Mouse (Mus musculus) ES-Bruce4 (cell line): ENCODE measurements around the gene Lsm4. TPM values are rescaled to one million over a fixed set of nuclear protein-coding genes. Genes with fewer than 3 reads are reported as not detected.

Experiments used
- H3K27ac ChIP-seq: 2 replicates; pipeline ENCODE4 v1.5.1; 2012; ENCODE audit warnings: low read length, inconsistent platforms; ENCODE audit not compliant: insufficient read depth
- H3K27me3 ChIP-seq: 2 replicates; pipeline ENCODE4 v1.6.1; 2012; ENCODE audit warnings: mild to moderate bottlenecking, low read length, inconsistent platforms; ENCODE audit not compliant: control insufficient read depth, poor library complexity, insufficient read depth, severe bottlenecking
- H3K36me3 ChIP-seq: 2 replicates; pipeline ENCODE4 v1.6.1; 2012; ENCODE audit warnings: inconsistent platforms, mild to moderate bottlenecking, low read length, moderate library complexity; ENCODE audit not compliant: control insufficient read depth, poor library complexity, insufficient read depth, severe bottlenecking
- H3K4me1 ChIP-seq: one replicate; pipeline ENCODE4 v1.8.1; 2011; ENCODE audit warnings: low read length; ENCODE audit not compliant: control insufficient read depth, insufficient read depth
- H3K4me3 ChIP-seq: 2 replicates; pipeline ENCODE4 v1.5.1; 2011; ENCODE audit warnings: low read depth, mild to moderate bottlenecking, low read length
- H3K9ac ChIP-seq: 2 replicates; pipeline ENCODE4 v1.6.1; 2012; ENCODE audit warnings: low read depth, mild to moderate bottlenecking, inconsistent platforms; ENCODE audit not compliant: poor library complexity, severe bottlenecking
- H3K9me3 ChIP-seq: replicated peaks from 2 replicates; pipeline ENCODE4 v1.6.1; 2012; ENCODE audit warnings: mild to moderate bottlenecking, low read length, inconsistent platforms; ENCODE audit not compliant: control insufficient read depth, poor library complexity, insufficient read depth, severe bottlenecking
- CTCF ChIP-seq: IDR thresholded peaks from one replicate; pipeline ENCODE4 v1.8.1; 2011; ENCODE audit warnings: low read depth, low read length
- EP300 ChIP-seq: IDR thresholded peaks from 2 replicates; pipeline ENCODE4 v1.6.1; 2011; ENCODE audit warnings: low read depth, low read length; ENCODE audit not compliant: insufficient read depth
- POLR2A ChIP-seq: IDR thresholded peaks from one replicate; pipeline ENCODE4 v1.8.1; 2011; ENCODE audit warnings: low read length; ENCODE audit not compliant: insufficient read depth
- polyA plus RNA-seq: library from polyadenylated mRNA; stranded (reverse); fragments of >200 nt; gene quantifications from 2 replicates; pipeline ENCODE4 v1.2.4, GENCODE M21; 2011; ENCODE audit warnings: low read depth; ENCODE audit not compliant: missing spikeins, insufficient read depth, insufficient read length

The Lsm4 gene
- polyA plus RNA-seq, 1 experiment: 211 TPM

DNA sequence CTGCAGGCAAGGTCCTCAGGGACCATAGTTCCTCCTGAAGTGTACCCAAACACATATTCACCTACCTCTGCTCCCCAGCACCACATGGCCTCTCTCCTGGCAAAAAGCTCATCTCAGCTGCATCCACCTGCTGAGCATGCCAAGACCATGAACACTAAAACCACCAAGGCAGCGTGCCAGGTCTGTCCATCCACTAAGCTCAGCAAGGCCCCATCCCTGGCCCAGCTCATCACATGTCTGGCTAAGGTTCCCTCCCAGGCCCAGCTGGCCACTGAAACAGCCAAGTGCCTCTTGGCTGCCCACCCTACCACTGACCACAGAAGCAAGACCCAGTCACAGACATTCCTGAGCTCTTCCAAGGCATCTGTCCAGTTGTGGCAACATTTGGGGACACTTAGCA is 37.2 kb downstream of the Lsm4 start:
- no peaks in the 10 kb centered on the region for H3K27me3 ChIP-seq
- no peaks in the 10 kb centered on the region for H3K4me1 ChIP-seq
- H3K9ac ChIP-seq: no peak overlapping the region
- TF ChIP-seq EP300: no peak
- no peak for TF ChIP-seq POLR2A
- no peak for TF ChIP-seq CTCF
- no peak overlapping the region for H3K4me3 ChIP-seq
- no peaks in the 10 kb centered on the region for H3K36me3 ChIP-seq
- no peaks in the 10 kb centered on the region for H3K9me3 ChIP-seq
- H3K27ac ChIP-seq: no peak overlapping the region

DNA sequence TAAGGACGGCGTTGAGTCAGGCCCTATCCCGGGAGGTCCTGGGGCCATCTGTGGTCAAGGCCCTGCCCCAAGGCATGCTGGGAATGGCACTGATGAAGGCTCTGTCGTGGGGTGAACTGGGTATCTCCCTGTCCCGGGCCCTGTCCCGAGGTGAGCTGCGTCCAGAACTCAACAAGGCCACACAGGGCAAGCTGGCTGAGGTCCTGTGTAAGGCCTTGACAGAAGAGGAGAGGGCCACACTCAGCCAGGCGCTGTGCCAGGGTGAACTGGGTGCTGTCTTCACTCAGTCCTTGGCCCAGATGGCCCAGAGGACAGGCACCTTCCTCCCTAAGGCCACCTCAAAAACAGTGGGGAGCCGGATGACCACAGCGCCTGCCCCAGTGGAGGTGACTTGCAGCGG is 38.0 kb downstream of the Lsm4 start:
- no peak overlapping the region for H3K9ac ChIP-seq
- no peak overlapping the region for H3K27ac ChIP-seq
- TF ChIP-seq CTCF: no peak
- TF ChIP-seq EP300: no peak
- no peak for TF ChIP-seq POLR2A

DNA sequence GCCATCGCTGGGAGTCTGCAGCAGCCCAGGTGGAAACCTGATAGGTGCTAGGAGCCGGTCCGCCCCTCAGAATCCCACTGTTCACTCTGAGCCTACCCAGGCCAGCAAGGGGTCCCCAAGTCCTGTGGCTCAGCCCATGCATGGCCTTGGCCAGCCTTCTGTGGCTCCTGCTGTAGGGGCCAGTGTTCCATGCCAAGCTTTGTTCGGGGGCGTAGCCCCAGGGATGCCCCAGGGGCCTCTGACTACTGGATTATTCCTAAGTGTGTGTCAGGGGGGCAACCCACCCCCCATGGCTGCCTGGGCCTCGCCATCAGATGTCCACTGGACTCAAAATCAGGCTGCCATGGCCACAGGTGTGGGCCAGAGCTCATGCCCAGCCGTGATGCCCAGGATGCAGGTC is 40.9 kb downstream of the Lsm4 start:
- H3K27ac ChIP-seq: no peak overlapping the region

More for the DNA sequence above, 38.0 kb downstream of the Lsm4 start:
- Histone ChIP-seq H3K36me3 (no peaks in the 10 kb centered on the region), H3K27me3 (no peaks in the 10 kb centered on the region), H3K4me1 (no peaks in the 10 kb centered on the region), H3K9me3 (no peaks in the 10 kb centered on the region), H3K4me3 (no peak overlapping the region)

DNA sequence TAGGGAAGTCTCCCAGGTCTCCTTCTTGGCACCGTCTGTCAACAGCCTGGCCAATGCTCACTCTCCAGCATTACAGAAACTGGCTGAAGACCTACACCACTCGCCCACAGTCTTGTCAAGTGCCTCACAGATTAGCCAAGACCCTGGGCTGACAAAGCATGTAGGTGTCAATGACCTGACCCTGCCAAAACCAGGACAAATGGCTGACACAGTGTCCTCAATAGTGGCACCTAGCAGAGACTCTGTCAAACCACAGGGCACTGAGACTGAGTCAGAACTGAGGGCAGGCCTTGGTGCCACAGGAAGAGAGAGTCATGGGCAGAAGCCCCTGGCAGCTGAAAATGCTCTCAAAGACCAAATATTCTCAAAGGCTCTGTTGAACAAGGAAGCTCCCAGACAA is 42.0 kb downstream of the Lsm4 start:
- H3K27me3 ChIP-seq: no peaks in the 10 kb centered on the region
- H3K36me3 ChIP-seq: no peaks in the 10 kb centered on the region
- H3K9me3 ChIP-seq: no peaks in the 10 kb centered on the region
- no peak overlapping the region for H3K9ac ChIP-seq
- no peak overlapping the region for H3K4me3 ChIP-seq
- TF ChIP-seq CTCF (no peak), POLR2A (no peak), EP300 (no peak)
- no peaks in the 10 kb centered on the region for H3K4me1 ChIP-seq
- no peak overlapping the region for H3K27ac ChIP-seq

More for the DNA sequence above, 40.9 kb downstream of the Lsm4 start:
- Histone ChIP-seq H3K27me3 (no peaks in the 10 kb centered on the region), H3K4me3 (no peak overlapping the region), H3K4me1 (no peaks in the 10 kb centered on the region), H3K36me3 (no peaks in the 10 kb centered on the region), H3K9me3 (no peaks in the 10 kb centered on the region), H3K9ac (no peak overlapping the region)
- TF ChIP-seq POLR2A (no peak), EP300 (no peak), CTCF (no peak)

DNA sequence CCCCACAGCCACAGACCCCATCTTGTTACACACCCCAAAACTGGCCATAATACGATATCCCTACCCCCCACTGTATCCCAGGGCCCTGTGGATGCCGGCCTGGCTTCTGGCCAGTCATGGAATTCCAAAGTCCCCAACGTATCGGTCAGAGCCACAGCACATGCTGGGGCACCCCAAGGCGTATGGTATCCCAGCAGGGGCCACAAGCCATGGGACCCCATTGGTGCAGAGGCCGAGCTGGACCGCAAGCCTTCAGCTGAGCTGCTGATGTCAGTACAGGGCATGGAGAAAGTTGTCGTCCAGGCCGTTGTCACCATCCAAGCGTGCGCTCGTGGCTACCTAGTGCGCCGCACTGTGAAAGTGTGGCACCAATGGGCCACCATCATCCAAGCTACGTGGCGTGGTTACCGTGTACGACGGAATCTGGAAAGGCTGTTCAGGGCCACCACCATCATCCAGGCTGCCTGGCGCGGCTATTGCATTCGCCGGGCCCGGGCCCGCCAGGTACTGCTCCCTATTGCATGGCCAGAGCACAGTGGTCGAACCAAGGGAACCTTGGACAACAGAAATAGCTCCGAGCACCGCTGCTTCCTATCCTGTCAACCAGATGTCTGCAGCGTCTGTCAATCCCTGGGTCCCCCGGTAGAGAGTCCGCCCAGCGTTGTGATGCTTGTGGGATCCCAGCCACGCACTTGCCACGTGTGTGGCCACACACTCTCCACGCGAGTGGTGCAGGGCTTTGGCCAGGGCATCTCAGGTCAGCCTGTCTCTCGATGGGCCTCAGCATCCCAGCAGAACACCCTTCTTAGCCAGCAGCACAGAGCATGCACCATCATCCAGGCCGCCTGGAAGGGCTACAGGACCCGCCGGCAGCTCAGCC is 43.7 kb downstream of the Lsm4 start:
- Histone ChIP-seq H3K4me3 (peak overlapping the region; percentile 17), H3K9ac (peak overlapping the region; percentile 8; the same call in 1 of the 2 replicates), H3K36me3 (no peaks in the 10 kb centered on the region), H3K27me3 (no peaks in the 10 kb centered on the region), H3K4me1 (no peaks in the 10 kb centered on the region), H3K9me3 (no peaks in the 10 kb centered on the region), H3K27ac (no peak overlapping the region)
- TF ChIP-seq CTCF: no peak
- TF ChIP-seq POLR2A: no peak
- no peak for TF ChIP-seq EP300

DNA sequence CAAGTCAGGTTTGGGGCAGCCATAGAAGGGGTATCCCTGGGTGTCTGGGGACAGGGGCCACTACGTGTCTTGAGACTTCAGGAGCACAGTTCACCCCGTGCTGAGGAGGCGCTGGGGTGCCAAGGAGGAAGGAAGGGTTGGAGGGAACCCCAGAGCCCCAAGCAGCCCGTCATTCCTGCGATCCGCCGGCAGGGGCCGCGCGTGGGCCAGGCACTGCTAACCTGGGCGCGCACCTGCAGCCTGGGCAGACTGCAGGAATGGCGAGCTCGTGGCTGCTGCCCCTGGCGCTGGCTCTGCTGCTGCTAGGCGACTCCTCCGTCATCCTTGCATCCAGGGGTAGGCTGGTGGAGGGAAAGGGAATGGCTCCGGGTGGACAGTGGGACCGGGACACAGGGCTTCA is 45.2 kb downstream of the Lsm4 start, which contains the start of gene Gm3336:
TSS of gene Gm3336 (plus strand) at position 247 of the 400 bp plus-strand sequence.
- H3K4me1 ChIP-seq: no peaks in the 10 kb centered on the region
- TF ChIP-seq POLR2A (no peak), CTCF (peak; percentile 81), EP300 (no peak)
- H3K27me3 ChIP-seq: no peaks in the 10 kb centered on the region
- H3K27ac ChIP-seq: no peak within 1 kb of the TSS
- no peaks in the 10 kb centered on the region for H3K9me3 ChIP-seq
- peak within 1 kb of the TSS; percentile 19; the same call in 1 of the 2 replicates for H3K9ac ChIP-seq
- H3K36me3 ChIP-seq: no peaks in the 10 kb centered on the region
- peak within 1 kb of the TSS; percentile 13 for H3K4me3 ChIP-seq
